Mouse (Mus musculus): ENCODE results near the gene Bag1. TPM values are rescaled to one million over a fixed set of nuclear protein-coding genes. Genes with fewer than 3 reads are reported as not detected.
"Not testable (repeated sequence)": the region's sequence is repeated elsewhere in the genome, so short reads cannot be mapped to it uniquely, and the experiment has no call there.

The Bag1 gene
- polyA plus RNA-seq, 1 experiment from 2014 or later = 197 TPM

- Histone ChIP-seq H3K36me3 (ENCODE audit: control insufficient read depth, insufficient read depth, low read length) (peaks cover 54% of the 10 kb centered on the region), H3K4me2 (ENCODE audit: low read length) (peak overlapping the region; percentile 83), H3K4me3 (ENCODE audit: low read depth, low read length) (peak overlapping the region; percentile 85), H3K27ac (ENCODE audit: low read depth) (peak overlapping the region; percentile 69), H3K27me3 (replicated peaks; ENCODE audit: control insufficient read depth, insufficient read depth, low read length) (no peaks in the 10 kb centered on the region), H3K9ac (ENCODE audit: low read length) (peak overlapping the region; percentile 80), H3K9me3 (ENCODE audit: control insufficient read depth, low read length) (no peaks in the 10 kb centered on the region), H3K4me1 (replicated peaks; ENCODE audit: control insufficient read depth, insufficient read depth, low read length) (peaks cover 18% of the 10 kb centered on the region)
- peak; percentile 77 for ATAC-seq (replicated peaks; ENCODE audit: low FRiP score, low TSS enrichment, low read depth)
- DNase-seq (ENCODE audit: low spot score) = no peak
- under 1% methylated on average over 40 of the region's 40 CpGs for WGBS
Observed at GRCm38 (mm10) chr4:40947565-40948159, 432 bp downstream of the Bag1 start.

- H3K36me3 ChIP-seq (ENCODE audit: control insufficient read depth, insufficient read depth, low read length) = peaks cover 56% of the 10 kb centered on the region
- no peak overlapping the region for H3K27ac ChIP-seq (ENCODE audit: low read depth)
- H3K4me3 ChIP-seq (ENCODE audit: low read depth, low read length) = peak overlapping the region; percentile 85
- H3K9me3 ChIP-seq (ENCODE audit: control insufficient read depth, low read length) = no peaks in the 10 kb centered on the region
- no peaks in the 10 kb centered on the region for H3K27me3 ChIP-seq (replicated peaks; ENCODE audit: control insufficient read depth, insufficient read depth, low read length)
- 78% methylated on average over 7 of the region's 7 CpGs for WGBS
- H3K9ac ChIP-seq (ENCODE audit: low read length) = peak overlapping the region; percentile 80
- peak overlapping the region; percentile 83 for H3K4me2 ChIP-seq (ENCODE audit: low read length)
- DNase-seq (ENCODE audit: low spot score) = no peak
- no peak for ATAC-seq (replicated peaks; ENCODE audit: low FRiP score, low TSS enrichment, low read depth)
- peaks cover 18% of the 10 kb centered on the region for H3K4me1 ChIP-seq (replicated peaks; ENCODE audit: control insufficient read depth, insufficient read depth, low read length)
Observed at GRCm38 (mm10) chr4:40946516-40947121, 1.5 kb downstream of the Bag1 start.

GRCm38 (mm10) chr4:40943651-40944050, 4.4 kb downstream of the Bag1 start:
- DNase-seq (ENCODE audit: low spot score) = no peak
- no peak overlapping the region for H3K27ac ChIP-seq (ENCODE audit: low read depth)
- no peaks in the 10 kb centered on the region for H3K27me3 ChIP-seq (replicated peaks; ENCODE audit: control insufficient read depth, insufficient read depth, low read length)
- peaks cover 72% of the 10 kb centered on the region for H3K36me3 ChIP-seq (ENCODE audit: control insufficient read depth, insufficient read depth, low read length)
- peaks cover 10% of the 10 kb centered on the region for H3K4me1 ChIP-seq (replicated peaks; ENCODE audit: control insufficient read depth, insufficient read depth, low read length)
- 93% methylated on average over 5 of the region's 5 CpGs for WGBS
- no peak for ATAC-seq (replicated peaks; ENCODE audit: low FRiP score, low TSS enrichment, low read depth)
- peaks cover 7% of the 10 kb centered on the region; the same call in 1 of the 2 replicates for H3K9me3 ChIP-seq (ENCODE audit: control insufficient read depth, low read length)
- no peak overlapping the region for H3K4me2 ChIP-seq (ENCODE audit: low read length)
- H3K9ac ChIP-seq (ENCODE audit: low read length) = no peak overlapping the region
- H3K4me3 ChIP-seq (ENCODE audit: low read depth, low read length) = no peak overlapping the region

GRCm38 (mm10) chr4:40938793-40939192, 9.3 kb downstream of the Bag1 start:
- no peak overlapping the region for H3K27ac ChIP-seq (ENCODE audit: low read depth)
- no peak overlapping the region for H3K9ac ChIP-seq (ENCODE audit: low read length)
- no peak overlapping the region for H3K4me3 ChIP-seq (ENCODE audit: low read depth, low read length)
- no peaks in the 10 kb centered on the region for H3K4me1 ChIP-seq (replicated peaks; ENCODE audit: control insufficient read depth, insufficient read depth, low read length)
- H3K27me3 ChIP-seq (replicated peaks; ENCODE audit: control insufficient read depth, insufficient read depth, low read length) = no peaks in the 10 kb centered on the region
- 89% methylated on average over 5 of the region's 5 CpGs for WGBS
- ATAC-seq (replicated peaks; ENCODE audit: low FRiP score, low TSS enrichment, low read depth) (no peak), DNase-seq (ENCODE audit: low spot score) (no peak)
- H3K36me3 ChIP-seq (ENCODE audit: control insufficient read depth, insufficient read depth, low read length) = peaks cover 94% of the 10 kb centered on the region
- peaks cover 7% of the 10 kb centered on the region; the same call in 1 of the 2 replicates for H3K9me3 ChIP-seq (ENCODE audit: control insufficient read depth, low read length)
- no peak overlapping the region for H3K4me2 ChIP-seq (ENCODE audit: low read length)

GRCm38 (mm10) chr4:40936175-40936839, 11.8 kb downstream of the Bag1 start:
- DNase-seq (ENCODE audit: low spot score) (no peak), ATAC-seq (replicated peaks; ENCODE audit: low FRiP score, low TSS enrichment, low read depth) (no peak)
- Histone ChIP-seq H3K4me1 (replicated peaks; ENCODE audit: control insufficient read depth, insufficient read depth, low read length) (no peaks in the 10 kb centered on the region), H3K4me2 (ENCODE audit: low read length) (no peak overlapping the region), H3K9ac (ENCODE audit: low read length) (no peak overlapping the region), H3K9me3 (ENCODE audit: control insufficient read depth, low read length) (peaks cover 7% of the 10 kb centered on the region; the same call in 1 of the 2 replicates), H3K27ac (ENCODE audit: low read depth) (no peak overlapping the region), H3K4me3 (ENCODE audit: low read depth, low read length) (no peak overlapping the region), H3K27me3 (replicated peaks; ENCODE audit: control insufficient read depth, insufficient read depth, low read length) (no peaks in the 10 kb centered on the region), H3K36me3 (ENCODE audit: control insufficient read depth, insufficient read depth, low read length) (peaks cover 82% of the 10 kb centered on the region)
- WGBS = 85% methylated on average over 9 of the region's 9 CpGs

GRCm38 (mm10) chr4:40934369-40934768, 13.7 kb downstream of the Bag1 start:
- H3K27me3 ChIP-seq (replicated peaks; ENCODE audit: control insufficient read depth, insufficient read depth, low read length); H3K4me2 ChIP-seq (ENCODE audit: low read length); DNase-seq (ENCODE audit: low spot score); H3K4me1 ChIP-seq (replicated peaks; ENCODE audit: control insufficient read depth, insufficient read depth, low read length); H3K9ac ChIP-seq (ENCODE audit: low read length); H3K9me3 ChIP-seq (ENCODE audit: control insufficient read depth, low read length); H3K4me3 ChIP-seq (ENCODE audit: low read depth, low read length); ATAC-seq (replicated peaks; ENCODE audit: low FRiP score, low TSS enrichment, low read depth); H3K27ac ChIP-seq (ENCODE audit: low read depth): not testable (repeated sequence)
- H3K36me3 ChIP-seq (ENCODE audit: control insufficient read depth, insufficient read depth, low read length) = peaks cover 62% of the 10 kb centered on the region
- 83% methylated on average over 3 of the region's 3 CpGs for WGBS

GRCm38 (mm10) chr4:40933694-40934093, 14.4 kb downstream of the Bag1 start:
- no peak overlapping the region for H3K9ac ChIP-seq (ENCODE audit: low read length)
- no peaks in the 10 kb centered on the region for H3K27me3 ChIP-seq (replicated peaks; ENCODE audit: control insufficient read depth, insufficient read depth, low read length)
- no peak overlapping the region for H3K4me3 ChIP-seq (ENCODE audit: low read depth, low read length)
- no peaks in the 10 kb centered on the region for H3K4me1 ChIP-seq (replicated peaks; ENCODE audit: control insufficient read depth, insufficient read depth, low read length)
- no peak overlapping the region for H3K27ac ChIP-seq (ENCODE audit: low read depth)
- peaks cover 56% of the 10 kb centered on the region for H3K36me3 ChIP-seq (ENCODE audit: control insufficient read depth, insufficient read depth, low read length)
- ATAC-seq (replicated peaks; ENCODE audit: low FRiP score, low TSS enrichment, low read depth) = no peak
- WGBS = 85% methylated on average over 5 of the region's 5 CpGs
- H3K9me3 ChIP-seq (ENCODE audit: control insufficient read depth, low read length) = no peaks in the 10 kb centered on the region
- no peak overlapping the region for H3K4me2 ChIP-seq (ENCODE audit: low read length)
- no peak for DNase-seq (ENCODE audit: low spot score)

- Histone ChIP-seq H3K4me1 (replicated peaks; ENCODE audit: control insufficient read depth, insufficient read depth, low read length) (no peaks in the 10 kb centered on the region), H3K27ac (ENCODE audit: low read depth) (no peak overlapping the region)
- WGBS = 83% methylated on average over 7 of the region's 7 CpGs
Observed at GRCm38 (mm10) chr4:40929046-40929445, 19.0 kb downstream of the Bag1 start.

More at GRCm38 (mm10) chr4:40929046-40929445, 19.0 kb downstream of the Bag1 start:
- Histone ChIP-seq H3K4me2 (ENCODE audit: low read length) (no peak overlapping the region), H3K27me3 (replicated peaks; ENCODE audit: control insufficient read depth, insufficient read depth, low read length) (no peaks in the 10 kb centered on the region), H3K36me3 (ENCODE audit: control insufficient read depth, insufficient read depth, low read length) (peaks cover 15% of the 10 kb centered on the region), H3K4me3 (ENCODE audit: low read depth, low read length) (no peak overlapping the region), H3K9ac (ENCODE audit: low read length) (no peak overlapping the region), H3K9me3 (ENCODE audit: control insufficient read depth, low read length) (no peaks in the 10 kb centered on the region)
- no peak for DNase-seq (ENCODE audit: low spot score)
- ATAC-seq (replicated peaks; ENCODE audit: low FRiP score, low TSS enrichment, low read depth) = no peak

Data from intestine, embryonic 14.5 days (tissue).